Mouse (Mus musculus): ENCODE results near the gene Endog.
A peak's percentile ranks its signal among the peaks of the same experiment; 100 is the strongest.
"Not testable (repeated sequence)": the region's sequence is repeated elsewhere in the genome, so short reads cannot be mapped to it uniquely, and the experiment has no call there.

The Endog gene

DNA sequence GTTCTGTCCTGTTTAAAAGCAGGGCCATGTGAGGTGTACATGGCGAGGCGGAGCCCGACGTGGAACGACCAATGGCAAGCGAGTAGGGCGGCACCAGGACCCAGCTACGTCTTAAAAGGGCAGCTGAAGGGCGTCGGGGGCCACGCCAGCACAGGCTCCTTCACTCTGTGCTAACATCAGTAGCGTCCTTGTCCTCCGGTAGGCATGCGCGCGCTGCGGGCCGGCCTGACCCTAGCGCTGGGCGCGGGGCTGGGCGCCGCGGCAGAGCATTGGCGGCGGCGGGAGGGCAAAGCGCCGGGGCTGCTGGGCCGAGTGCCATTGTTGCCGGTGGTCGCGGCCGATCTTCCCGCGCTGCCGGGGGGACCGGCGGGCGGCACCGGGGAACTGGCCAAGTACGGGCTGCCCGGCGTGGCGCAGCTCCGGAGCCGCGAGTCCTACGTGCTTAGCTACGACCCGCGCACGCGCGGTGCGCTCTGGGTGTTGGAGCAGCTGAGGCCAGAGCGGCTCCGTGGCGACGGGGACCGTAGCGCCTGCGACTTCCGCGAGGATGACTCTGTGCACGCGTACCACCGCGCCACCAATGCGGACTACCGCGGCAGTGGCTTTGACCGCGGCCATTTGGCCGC, at the start of gene Endog:
Endog (plus strand) TSS at position 123 of the 626 bp plus-strand sequence.
- peak; percentile 63 for DNase-seq (ENCODE audit: low spot score)

DNA sequence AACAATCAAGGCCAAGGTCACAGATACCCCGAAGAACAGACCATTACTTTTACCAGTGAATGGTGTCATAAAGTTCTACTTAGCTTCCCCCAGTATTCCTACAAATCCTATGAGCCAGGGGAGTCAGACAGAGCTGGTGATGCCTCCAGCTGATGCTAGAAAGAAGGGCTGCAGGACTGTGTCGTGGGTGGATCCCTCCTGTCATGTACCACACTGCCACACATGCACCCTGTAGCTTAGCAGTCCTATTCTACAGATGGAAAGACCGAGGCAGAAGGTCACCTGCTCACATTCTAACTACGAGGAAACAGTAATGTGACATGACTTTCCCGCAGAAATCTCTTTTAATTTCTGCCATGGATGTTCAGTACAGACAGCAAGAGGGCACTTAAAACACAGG, 48.5 kb upstream of the Endog start:
- DNase-seq (ENCODE audit: low spot score): no peak

DNA sequence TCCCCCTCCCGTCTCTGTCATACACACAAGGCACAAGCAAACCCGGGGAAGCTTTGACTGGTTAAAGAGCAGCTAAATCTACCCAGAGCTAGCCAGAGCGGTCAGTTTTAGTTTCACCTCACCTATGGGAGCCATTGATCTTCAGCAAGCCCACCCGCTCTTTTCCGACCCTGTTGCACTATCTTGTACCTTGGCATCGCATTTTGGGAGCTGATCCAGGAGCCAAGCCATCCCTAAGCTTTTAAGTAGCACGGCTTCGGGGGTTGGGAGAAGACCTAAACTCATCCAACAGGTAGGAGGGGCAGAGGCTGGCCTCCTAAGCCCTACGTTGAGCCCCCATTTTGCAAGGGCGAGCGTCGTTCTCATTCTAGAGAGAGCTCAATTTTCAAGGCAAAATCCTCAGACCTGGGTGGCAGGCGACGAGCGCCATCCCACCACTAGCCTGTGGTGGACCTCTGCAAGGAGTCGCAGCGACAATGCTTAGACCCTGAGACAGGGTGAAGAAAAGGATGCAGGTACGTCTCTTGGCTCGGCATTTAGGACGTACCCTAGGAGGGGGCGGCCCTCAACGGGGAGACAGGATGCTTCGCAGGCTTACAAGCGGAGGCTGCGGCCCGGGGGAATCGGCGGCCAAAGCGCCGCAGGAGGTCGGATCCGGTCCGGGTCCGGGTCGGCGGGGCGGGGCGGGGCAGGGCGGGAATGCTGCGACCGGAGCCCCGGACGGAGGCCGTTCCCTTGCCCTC, 47.4 kb upstream of the Endog start:
- DNase-seq (ENCODE audit: low spot score): no peak

DNA sequence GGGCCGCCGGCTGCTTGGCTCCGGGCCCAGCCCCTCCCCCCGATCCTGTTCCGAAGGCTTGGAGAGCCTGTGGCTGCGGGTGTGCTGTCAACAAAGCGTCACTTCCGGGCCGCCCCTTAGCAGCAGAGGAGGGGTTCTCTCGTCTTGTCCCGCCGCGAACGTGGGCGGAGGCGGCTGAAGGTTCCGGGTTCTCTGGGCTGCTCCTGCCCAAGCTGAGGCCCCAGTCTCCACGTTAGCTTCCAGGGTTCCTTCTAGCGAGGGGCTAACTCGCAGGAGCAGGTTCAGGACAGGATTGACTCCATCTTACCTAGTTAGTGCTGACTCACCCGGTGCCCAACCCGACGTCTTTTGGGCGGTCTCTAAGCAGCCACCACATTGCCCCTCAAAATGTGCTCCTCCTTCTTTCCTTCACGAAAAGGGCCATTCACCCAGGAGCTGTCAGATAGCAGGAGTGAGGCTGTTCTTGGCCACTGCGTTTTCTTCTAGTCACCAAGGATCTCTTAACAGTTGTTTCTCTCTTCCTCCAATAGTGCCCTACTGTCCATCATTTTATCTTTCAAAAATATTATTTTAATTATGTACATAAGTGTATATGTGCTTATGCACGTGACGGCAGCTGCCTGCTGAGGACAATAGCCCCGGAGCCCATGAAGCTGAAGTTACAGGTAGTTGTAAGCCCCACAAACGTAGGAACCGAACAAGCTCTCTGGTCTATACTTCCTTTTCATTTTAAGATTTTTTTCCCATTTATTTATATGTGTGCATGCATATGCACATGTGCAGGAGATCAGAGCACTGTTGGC, 46.6 kb upstream of the Endog start, which contains the start of gene Zer1:
Zer1 (minus strand) TSS at position 114 of the 803 bp plus-strand sequence.
- peak; percentile 87 for DNase-seq (ENCODE audit: low spot score)

DNA sequence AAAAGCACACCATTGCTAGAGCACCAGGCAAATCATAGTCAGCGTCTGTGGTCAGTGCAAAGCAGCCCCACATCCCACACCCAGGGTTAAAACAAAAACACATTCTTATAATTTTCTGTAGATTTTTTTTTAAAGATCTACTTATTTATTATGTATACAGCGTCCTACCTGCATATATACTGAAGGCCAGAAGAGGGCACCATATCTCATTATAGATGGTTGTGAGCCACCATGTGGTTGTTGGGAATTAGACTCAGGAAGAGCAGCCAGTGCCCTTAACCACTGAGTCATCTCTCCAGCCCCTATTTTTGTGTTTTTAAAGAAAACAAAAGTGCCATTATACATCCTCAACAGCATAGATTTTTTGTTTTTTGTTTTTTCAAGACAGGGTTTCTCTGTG, 42.5 kb upstream of the Endog start:
- no peak for DNase-seq (ENCODE audit: low spot score)

DNA sequence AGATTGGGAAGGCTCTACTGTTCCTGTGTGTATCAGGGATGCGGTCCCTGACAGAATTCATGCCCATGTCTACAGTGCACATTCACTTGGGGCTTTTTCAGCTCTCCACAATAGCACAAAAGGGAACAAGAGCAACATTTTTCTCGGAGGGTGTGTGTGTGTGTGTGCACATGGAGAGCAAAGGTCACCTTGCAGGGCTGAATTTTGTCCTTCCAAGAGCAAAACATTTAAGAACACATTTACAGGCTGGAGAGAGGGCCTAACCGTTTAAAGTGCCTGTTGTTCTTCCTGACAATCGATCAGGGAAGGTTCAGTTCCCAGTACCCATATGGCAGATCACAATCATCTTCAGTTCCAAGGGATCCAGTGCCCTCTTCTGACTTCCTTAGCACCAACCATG, 41.1 kb upstream of the Endog start:
- no peak for DNase-seq (ENCODE audit: low spot score)

DNA sequence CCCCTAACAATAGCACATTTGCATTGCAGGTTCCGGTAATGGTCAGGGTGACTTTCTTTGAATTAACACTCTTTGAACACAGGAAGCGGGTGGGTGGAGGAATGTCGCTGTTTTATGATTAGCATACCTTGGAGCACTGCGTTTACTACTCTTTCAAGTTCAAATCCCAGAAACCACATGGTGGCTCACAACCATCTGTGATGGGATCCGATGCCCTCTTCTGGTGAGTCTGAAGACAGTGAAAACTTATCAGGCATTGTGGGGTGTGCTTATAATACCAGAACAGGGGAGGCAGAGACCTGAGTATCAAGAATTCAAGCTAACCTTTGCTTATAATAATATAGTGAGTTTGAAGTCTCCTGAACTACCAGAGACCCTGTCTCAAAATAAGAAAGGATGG, 40.1 kb upstream of the Endog start:
- not testable (repeated sequence) for DNase-seq (ENCODE audit: low spot score)

DNA sequence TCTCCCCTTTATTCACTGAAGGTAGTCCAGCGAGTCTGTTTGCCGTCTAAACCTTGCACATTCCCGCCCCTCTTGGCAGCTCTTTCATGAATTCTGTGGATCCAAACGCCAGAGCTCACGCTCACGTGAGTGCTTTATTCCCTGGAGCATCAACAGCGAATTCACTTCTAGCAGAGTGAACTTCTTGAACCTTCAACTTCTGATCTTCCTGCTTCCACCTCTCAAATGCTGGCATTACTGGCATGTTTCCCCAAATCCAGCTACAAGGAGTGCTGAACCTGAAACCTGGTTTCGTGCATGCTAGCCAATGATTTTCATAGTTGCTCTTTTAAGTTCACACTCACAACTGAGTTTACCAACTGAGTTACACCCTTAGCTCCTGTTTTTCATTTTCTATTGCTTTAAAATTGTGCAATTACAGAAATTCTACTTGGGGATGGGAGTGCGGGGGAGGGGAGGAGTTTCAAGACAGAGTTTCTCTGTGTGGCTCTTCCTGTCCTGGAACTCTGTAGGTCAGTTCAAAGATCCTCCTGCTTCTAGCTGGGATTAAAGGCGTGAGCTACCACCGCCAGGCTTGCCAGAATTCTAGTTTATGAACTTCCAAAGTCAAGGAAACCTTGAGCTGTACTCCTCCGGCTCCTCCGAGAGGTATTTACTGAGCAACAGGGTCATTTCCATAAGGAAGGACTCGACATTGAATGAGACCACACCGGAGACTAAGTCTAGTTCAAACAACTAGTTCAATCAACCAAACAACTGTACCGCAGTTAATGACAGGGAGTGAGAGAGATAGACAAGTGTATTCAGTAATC, 38.3 kb upstream of the Endog start:
- no peak for DNase-seq (ENCODE audit: low spot score)

DNA sequence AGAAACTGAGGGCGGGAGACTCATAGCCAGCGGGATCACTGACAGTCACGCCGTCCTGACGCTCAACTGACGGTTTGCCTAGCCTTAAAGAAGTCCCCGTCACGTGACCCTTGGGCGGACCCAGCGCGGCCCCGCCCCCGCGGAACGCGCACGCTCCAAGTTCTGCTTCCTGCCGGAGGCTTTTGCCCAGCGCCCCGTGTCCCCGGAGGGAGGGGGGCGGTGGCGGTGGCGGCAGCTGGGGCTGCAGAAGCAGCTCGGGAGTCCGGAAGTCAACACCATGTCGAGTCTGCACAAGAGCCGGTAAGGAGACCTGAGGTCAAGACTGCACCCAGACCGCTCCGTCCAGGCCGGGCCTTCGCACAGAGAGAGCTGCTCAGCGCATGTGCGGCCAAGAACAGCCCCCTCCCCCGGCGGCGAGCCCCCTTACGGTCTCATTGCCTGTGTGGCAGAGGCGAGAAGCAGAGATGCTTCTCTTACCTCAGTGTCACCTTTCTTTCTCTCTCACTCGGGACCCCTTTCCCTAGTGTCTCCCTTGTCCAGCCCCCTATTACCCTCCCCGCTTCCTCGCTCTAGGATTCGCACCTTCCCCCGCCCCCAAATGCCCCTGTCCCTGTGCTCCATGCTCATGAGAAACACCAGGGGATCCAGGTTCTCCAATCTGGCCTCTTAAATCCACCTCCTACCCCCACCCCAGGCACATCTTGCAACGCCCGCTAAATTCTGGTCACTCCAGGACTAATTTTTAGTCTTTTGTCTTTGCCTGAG, 37.5 kb upstream of the Endog start, which contains the start of gene Tbc1d13:
Tbc1d13 (plus strand) TSS at position 134 of the 765 bp plus-strand sequence.
- peak; percentile 98 for DNase-seq (ENCODE audit: low spot score)

DNA sequence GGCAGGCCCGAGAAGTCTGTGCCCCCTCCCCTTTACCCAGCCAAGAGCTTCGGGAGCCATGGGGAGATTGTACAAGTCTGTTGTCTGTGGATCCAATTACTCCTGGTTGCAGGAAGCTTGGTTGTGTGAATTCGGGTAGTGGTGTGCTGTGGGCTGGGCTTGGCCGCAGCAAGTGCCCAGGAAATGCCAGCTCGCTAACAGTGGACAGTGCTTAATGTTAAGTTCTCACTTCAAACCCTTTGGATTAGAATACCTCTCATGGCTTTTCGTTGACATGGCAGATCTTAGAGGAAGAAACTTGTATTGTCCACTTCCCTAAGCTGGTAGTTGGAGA, 36.9 kb upstream of the Endog start:
- no peak for DNase-seq (ENCODE audit: low spot score)

DNA sequence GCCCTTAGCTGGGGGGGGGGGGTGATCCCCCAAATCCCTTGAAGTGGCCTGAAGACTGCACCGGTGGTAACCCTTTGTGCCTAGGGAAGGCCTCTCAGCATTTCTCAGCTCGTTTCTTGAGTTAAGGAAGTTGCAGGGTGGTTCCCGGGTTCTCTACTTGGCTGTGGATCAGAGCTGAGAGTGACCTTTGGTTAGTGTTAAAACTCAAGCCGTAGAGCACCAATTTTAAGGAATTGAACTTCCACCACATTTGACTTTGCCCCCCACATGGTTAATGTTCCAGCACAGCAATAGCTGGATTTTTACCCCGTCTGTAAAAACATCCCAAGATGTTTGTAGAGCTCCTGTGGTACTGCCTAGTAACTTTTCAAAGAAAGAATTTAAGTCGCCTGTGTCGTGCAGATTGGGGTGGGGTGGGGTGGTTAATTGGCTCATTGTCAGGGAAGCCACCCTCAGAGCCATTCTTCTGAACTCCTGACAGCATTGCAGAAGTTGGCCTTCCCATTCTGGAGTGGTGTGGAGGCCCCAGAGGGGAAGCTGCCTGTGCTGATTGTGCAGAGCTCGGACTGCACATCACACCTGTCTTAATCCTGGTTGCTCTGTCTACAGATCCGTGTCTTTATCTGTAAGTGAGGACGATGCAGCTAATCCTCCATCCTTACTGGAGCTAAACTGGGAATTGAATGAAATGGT, 36.2 kb upstream of the Endog start:
- DNase-seq (ENCODE audit: low spot score): no peak

DNA sequence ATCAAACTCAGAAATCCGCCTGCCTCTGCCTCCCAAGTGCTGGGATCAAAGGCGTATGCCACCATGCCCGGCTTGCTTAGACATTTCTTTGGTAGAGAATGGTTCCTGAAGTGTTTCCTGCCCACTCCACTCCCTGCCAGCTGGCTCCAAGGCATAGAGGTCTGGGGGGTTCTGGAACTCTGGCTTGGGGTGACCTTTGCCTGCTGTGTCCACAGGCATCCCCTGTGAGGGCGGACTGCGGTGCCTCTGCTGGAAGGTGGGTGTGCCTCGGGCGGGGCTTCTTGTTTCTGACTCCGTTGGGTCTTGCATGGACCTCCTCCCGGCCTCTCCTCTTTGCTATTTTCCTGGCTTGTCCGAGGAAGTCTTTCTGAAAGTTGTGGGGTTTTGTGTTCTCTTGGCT, 34.8 kb upstream of the Endog start:
- DNase-seq (ENCODE audit: low spot score): no peak

DNA sequence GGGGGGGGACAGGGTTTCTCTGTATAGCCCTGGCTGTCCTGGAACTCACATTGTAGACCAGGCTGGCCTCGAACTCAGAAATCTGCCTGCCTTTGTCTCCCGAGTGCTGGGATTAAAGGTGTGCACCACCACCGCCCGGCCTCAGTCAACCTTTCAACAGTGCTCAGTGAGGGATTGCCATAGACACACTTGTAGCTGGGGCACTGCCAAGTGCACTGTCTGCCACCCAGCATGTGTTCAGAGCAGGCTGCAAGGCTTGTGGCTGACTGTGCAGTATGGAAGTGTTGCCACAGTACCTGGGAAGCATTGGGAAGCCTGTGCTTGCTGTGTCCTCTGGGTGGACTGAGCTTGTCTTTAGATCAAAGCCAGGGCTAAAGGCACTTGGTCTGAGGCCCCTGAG, 31.3 kb upstream of the Endog start:
- not testable (repeated sequence) for DNase-seq (ENCODE audit: low spot score)

DNA sequence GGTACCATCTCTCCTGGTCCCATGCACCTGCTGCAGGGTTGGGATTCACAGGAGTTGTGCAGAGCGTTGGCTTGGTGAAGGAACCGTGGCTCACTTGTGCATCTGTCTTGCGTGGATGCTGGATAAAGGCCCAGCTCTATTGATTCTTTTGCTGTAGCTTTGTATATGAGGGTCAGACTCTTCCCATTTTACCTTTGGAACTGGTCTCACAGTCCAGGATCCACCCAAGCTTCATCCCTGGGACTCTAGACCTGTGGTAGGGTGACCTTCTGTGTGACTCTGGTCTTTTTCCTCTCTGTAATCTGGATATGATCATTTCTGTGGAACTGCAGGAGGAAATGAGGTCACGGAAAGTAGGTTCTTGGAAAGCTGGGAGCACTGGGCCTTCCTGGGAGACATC, 26.9 kb upstream of the Endog start:
- no peak for DNase-seq (ENCODE audit: low spot score)

DNA sequence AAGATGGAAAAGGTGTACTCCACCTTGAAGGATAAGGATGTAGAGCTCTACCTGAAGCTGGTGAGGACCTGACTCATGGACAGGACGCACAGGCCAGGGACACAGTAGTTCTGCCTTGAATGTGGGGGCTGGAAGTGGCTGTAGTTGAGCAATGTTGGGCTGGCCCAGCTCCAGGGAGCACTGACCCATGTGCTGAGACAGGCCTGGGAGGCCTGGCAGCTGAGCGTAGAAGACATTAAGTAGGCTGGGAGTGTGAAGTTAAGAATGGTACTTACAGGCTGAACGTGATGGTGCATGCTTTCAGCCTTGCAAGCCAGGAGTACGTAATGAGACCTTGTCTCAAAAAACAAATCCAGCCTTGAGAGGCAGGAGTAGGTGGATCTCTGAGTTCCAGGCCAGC, 23.8 kb upstream of the Endog start:
- no peak for DNase-seq (ENCODE audit: low spot score)

DNA sequence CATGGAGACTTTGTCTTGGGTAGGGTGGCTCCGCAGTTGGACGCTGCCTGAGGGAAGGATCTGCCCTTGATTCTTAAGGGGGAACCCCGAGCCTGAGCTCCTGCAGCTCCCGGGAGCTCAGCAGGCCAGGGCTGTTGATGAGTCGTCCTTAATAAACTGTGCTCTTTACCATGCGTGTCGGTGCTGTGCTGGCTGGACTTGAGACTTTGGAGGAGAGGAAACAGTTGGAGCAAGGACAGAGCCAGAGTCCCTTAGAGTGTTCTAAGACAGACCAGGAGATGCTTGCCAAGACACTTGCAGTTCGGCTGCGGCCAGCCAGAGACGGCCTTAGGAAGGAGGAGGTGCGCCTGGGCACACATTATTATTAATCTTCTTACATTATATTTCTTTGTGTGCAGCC, 19.5 kb upstream of the Endog start:
- DNase-seq (ENCODE audit: low spot score): no peak

DNA sequence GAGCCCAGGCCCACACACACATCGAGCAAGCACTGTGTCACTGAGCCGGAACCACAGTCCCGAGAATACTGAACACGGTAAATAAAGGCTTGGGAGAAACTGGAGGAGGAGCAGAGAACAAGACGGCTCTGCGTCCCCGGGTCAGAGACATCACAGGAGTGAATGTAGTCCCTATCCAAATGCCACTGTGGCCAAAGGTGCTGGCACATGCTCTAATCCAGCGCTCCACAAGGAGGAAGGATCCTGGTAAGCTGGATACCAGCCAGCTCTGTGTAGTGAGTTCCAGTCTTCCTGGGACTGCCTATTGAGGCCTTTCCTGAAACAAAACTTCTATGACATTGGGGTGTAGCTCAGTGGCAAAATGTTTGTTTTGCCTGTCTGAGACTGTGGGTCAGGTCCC, 18.7 kb upstream of the Endog start:
- DNase-seq (ENCODE audit: low spot score): no peak

DNA sequence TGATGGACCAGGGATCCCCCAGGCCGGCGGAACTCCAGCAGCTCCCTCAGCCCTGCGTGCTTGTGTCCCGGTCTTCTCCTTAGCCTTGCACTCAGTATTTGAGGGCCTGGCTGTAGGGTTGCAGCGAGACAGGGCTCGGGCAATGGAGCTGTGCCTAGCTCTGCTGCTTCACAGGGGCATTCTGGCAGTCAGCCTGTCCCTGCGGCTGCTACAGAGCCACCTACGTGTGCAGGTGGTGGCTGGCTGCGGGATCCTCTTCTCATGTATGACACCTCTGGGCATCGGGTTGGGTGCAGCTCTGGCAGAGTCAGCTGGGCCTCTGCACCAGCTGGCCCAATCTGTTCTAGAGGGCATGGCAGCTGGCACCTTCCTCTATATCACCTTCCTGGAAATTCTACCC, 11.4 kb upstream of the Endog start:
- not testable (repeated sequence) for DNase-seq (ENCODE audit: low spot score)

DNA sequence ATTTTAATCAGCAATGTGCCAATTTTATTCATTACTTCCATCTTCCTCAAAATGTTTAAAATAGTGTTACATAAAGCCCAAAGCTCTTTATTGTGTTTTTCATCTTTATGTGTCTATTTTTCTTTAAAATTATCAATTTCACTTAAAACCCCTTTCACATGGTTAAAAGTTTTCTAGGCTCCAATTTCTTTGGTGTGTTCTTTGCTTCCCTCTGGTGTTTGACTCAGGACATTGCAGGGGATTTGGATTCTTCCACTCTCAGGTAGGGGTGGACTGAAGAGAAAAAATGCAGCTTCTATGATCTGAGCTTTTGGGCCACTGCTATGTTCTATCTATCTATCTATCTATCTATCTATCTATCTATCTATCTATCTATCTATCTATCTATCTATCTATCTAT, 9.5 kb upstream of the Endog start:
- DNase-seq (ENCODE audit: low spot score): no peak

DNA sequence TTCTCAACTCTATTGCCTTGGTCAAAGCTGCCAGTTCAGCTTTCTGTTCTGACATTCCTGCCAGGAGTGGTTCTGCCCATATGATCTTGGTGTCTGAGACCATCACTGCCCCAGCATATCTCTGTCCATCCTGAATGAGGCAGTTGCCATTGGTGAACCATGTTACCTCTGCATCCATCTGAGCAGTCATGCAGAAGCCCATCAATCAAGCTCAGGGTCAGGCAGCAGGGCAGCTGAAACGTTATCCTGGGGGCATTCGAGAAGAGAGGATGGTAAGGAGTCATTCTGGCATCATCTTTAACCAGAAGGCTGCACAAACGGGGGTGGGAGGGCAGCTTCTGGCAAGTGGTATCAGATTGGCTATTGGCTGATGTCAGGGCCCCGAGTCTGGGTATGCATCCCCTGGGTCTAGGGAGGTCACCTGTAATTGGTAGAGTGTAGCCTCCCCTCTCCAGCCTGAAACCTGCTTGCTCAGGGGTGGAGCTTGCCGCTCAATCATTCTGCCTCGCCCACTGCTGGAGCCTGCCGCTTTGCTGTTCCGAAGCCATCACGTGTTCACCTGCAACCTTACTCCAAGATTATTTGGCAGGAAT, 6.9 kb upstream of the Endog start:
- no peak for DNase-seq (ENCODE audit: low spot score)
